Mouse (Mus musculus): ENCODE data around the gene Nphp3.

Gene Nphp3

GRCm38 (mm10) chr9:104001921-104002859, at the start of gene Nphp3:
Gene Nphp3 (plus strand): TSS chr9:104002544.
- peak; percentile 100 for DNase-seq (ENCODE audit: inconsistent age in 2 of 2, low spot score in 1 of 2)

- DNase-seq (ENCODE audit: inconsistent age in 2 of 2, low spot score in 1 of 2): no peak
These were observed 43.6 kb upstream of the Nphp3 start for GRCm38 (mm10) chr9:103958722-103959121.

- DNase-seq (ENCODE audit: inconsistent age in 2 of 2, low spot score in 1 of 2): no peak
These were observed 42.4 kb upstream of the Nphp3 start for GRCm38 (mm10) chr9:103959989-103960388.

GRCm38 (mm10) chr9:103996496-103996895, 5.8 kb upstream of the Nphp3 start:
- DNase-seq (ENCODE audit: inconsistent age in 2 of 2, low spot score in 1 of 2): peak; percentile 16 to 81

DNA sequence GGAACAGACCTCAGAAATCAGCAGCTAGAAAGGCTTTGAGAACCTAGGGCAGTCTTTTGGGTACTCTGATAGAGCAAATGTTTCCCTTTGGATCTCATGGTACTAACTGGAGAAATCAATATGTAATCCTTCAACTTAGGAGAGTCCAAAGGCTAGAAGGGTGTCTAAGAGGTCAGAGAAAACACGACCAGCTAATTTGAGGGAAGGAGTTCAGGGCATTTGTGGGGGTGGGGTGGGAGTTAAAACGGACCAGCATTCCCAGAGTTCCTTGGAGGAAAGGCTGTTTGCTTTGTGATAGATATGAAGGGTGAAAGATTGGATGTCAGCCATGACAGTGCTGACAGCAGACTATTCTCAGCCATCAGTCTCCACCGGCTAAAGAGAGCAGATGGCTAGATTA, 1.7 kb upstream of the Nphp3 start:
- peak in 1 of 2 experiments; percentile 28 for DNase-seq (ENCODE audit: inconsistent age in 2 of 2, low spot score in 1 of 2)

DNA sequence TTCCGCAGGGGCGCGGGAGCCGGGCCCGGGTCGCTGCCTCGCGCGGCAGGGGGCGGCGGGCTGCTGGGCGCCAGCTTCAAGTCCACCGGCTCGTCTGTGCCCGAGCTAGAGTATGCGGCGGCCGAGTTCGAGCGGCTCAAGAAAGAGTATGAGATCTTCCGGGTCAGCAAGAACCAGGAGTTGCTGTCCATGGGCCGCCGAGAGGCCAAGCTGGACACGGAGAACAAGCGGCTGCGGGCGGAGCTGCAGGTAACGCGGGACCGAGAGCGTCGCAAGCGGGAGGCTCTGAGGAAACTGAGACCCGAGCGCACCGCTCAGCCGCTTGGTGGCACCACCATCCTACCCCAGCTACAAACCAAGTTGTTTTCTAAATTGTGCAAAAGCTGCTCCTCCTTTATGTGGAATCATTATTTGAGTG, 578 bp downstream of the Nphp3 start:
- no peak for DNase-seq (ENCODE audit: inconsistent age in 2 of 2, low spot score in 1 of 2)

GRCm38 (mm10) chr9:104014526-104014925, 12.2 kb downstream of the Nphp3 start:
- DNase-seq (ENCODE audit: inconsistent age in 2 of 2, low spot score in 1 of 2): no peak

- DNase-seq (ENCODE audit: inconsistent age in 2 of 2, low spot score in 1 of 2): no peak
These were observed 18.7 kb downstream of the Nphp3 start for GRCm38 (mm10) chr9:104021026-104021425.

DNA sequence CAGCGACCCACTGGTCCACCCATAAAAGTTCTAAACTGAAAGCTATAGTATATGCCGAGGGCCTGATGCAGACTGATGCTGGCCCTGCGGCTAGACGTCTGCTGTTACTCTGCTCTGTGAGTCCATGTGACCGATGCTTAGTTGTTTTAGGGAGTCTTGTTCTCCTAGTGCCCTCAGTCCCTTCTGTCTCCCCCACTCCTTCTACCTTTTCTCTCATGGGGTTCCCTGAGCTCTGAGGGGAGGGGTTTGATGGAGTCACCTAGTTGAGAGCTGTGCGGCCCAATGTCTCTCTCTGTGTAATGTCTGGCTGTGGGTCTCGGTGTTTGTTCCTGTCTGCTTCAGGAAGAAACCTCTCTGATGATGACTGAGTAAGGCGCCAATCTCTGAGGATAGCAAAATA, 24.8 kb downstream of the Nphp3 start:
- DNase-seq (ENCODE audit: inconsistent age in 2 of 2, low spot score in 1 of 2): no peak

DNA sequence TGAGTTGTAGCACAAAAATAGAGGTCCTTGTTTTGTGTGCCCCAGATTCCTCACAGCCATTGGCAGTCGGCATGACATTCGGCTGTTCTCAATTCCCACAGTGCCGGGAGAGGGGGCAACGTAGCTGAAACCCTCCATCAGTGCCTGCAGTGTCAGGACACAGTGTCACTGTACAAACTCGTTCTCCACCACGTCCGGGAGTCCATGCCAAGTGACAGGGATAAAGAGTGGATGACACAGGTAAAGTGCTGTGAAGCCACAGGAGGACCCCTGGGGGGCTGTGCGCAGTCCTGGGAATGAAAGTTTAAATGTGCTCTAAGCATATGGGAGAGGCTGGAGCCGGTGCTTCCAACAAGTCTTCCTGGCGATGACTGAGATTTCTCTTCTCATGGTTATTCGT, 27.5 kb downstream of the Nphp3 start:
- DNase-seq (ENCODE audit: inconsistent age in 2 of 2, low spot score in 1 of 2): no peak

DNA sequence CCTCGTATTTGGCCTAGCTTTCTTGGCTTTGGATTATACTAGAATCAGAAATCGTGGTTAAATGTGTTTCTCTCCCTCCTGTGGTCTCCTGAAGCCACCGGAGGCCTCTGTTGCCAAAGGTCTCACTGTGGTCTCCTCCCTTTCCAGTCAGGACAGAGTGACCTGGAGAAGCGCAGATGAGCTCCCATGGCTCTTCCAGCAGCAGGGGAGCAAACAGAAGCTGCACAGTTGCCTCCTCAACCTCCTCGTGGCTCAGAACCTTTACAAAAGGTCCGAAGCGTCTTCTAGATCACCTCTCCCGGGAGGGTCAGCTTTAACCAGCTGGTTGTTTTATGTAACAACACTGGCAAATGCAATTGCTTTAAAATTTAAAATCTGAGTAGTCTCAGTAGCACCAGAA, 31.9 kb downstream of the Nphp3 start:
- DNase-seq (ENCODE audit: inconsistent age in 2 of 2, low spot score in 1 of 2): no peak

DNA sequence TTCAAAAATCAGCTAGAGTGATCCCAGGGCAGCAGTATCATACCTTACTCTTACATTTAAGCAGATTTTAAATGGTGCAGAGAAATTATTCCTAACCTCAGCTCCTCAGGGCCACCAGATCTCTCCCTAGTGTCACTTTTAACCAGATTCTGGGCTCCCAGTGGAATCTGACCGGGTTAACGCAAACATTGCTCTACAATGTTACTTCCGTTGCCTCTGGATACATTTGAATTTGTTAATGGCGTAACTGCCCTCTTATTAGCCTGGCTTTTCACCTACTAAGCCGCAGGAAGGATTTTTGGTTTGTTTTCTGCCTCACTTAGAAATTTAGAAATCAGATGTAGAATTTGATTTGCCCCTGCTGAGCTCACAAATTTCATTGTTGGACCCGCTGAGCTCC, 32.4 kb downstream of the Nphp3 start:
- no peak for DNase-seq (ENCODE audit: inconsistent age in 2 of 2, low spot score in 1 of 2)

DNA sequence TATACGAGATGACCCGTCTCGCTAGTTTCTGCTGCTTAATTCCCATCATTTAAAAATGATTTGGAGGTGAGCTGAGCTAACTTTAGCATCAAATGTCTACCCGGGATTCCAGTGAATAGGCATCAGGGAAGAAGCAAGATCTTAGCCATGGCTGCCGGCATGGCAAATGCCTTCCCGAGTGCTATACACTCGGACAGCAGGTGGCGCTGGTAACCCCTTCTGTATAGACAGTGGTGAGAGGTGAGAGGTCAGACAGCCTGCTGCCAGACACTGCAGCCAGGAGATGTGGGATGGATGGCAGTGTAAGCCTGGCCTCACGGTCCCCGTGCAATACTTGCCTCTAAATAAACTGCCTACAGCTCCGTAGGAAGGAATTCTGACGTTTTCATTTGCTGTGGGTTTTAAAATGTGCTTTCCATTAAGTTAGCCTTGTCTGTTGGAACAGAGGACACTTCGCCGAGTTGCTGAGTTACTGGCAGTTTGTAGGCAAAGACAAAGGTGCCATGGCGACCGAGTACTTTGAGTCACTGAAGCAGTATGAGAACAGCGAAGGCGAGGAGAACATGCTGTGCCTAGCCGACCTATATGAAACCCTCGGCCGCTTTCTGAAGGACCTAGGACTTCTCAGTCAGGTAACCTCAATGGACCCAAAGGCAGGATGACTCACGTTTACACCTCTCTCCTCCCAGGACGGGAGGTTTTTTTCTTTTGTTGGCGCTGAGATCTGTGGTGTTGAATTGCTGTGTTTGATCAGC, 33.1 kb downstream of the Nphp3 start:
- peak; percentile 62 to 91 for DNase-seq (ENCODE audit: inconsistent age in 2 of 2, low spot score in 1 of 2)

- no peak for DNase-seq (ENCODE audit: inconsistent age in 2 of 2, low spot score in 1 of 2)
These were observed 35.9 kb downstream of the Nphp3 start for GRCm38 (mm10) chr9:104038266-104038665.

GRCm38 (mm10) chr9:104039031-104039695, 36.8 kb downstream of the Nphp3 start:
- DNase-seq (ENCODE audit: inconsistent age in 2 of 2, low spot score in 1 of 2): no peak

- DNase-seq (ENCODE audit: inconsistent age in 2 of 2, low spot score in 1 of 2): no peak
These were observed 37.4 kb downstream of the Nphp3 start for GRCm38 (mm10) chr9:104039742-104040141.

- no peak for DNase-seq (ENCODE audit: inconsistent age in 2 of 2, low spot score in 1 of 2)
These were observed 38.0 kb downstream of the Nphp3 start, which contains the start of gene Gm28305 for GRCm38 (mm10) chr9:104040362-104040761. Gene Gm28305 (plus strand): TSS chr9:104040662.

- peak in 1 of 2 experiments; percentile 33 for DNase-seq (ENCODE audit: inconsistent age in 2 of 2, low spot score in 1 of 2)
These were observed 41.3 kb downstream of the Nphp3 start for GRCm38 (mm10) chr9:104043676-104044075.

- DNase-seq (ENCODE audit: inconsistent age in 2 of 2, low spot score in 1 of 2): no peak
These were observed 48.7 kb downstream of the Nphp3 start for GRCm38 (mm10) chr9:104051028-104051427.

- DNase-seq (ENCODE audit: inconsistent age in 2 of 2, low spot score in 1 of 2): peak in 1 of 2 experiments; percentile 78
These were observed 60.3 kb downstream of the Nphp3 start, which contains the start of gene Uba5 for GRCm38 (mm10) chr9:104062430-104063243. Gene Uba5 (minus strand): TSS chr9:104063134.
